Mouse (Mus musculus) olfactory bulb, adult 2 months (tissue): ENCODE results near the gene Pgpep1l.

Experiments used
- CTCF ChIP-seq: fragments of 200-500 bp; IDR thresholded peaks from 2 replicates; pipeline ENCODE4 v1.5.1; 2012; ENCODE audit warnings: low read depth, mild to moderate bottlenecking, low read length, moderate library complexity; ENCODE audit not compliant: insufficient read depth
- POLR2A ChIP-seq: fragments of 200-500 bp; IDR thresholded peaks from 2 replicates; pipeline ENCODE4 v1.6.1; 2012; ENCODE audit warnings: mild to moderate bottlenecking, low read depth, low read length, moderate library complexity; ENCODE audit not compliant: insufficient read depth

GRCm38 (mm10) chr7:68286526-68287481 lies 22.8 kb upstream of the Pgpep1l start:
- TF ChIP-seq CTCF (no peak), POLR2A (no peak)
